Mouse (Mus musculus) G1E-ER4 (cell line): ENCODE data around the gene Ucp3. TPM values are rescaled to one million over a fixed set of nuclear protein-coding genes. Genes with fewer than 3 reads are reported as not detected.

Source experiments
- GATA1 ChIP-seq: IDR thresholded peaks from one replicate; pipeline ENCODE4 v1.8.0; 2012; ENCODE audit warnings: low read length, inconsistent platforms
- polyA plus RNA-seq: library from polyadenylated mRNA; stranded (reverse); fragments of >175 nt; gene quantifications from 2 replicates; pipeline ENCODE4 v1.2.3, GENCODE M21; 2012

Ucp3 gene
- polyA plus RNA-seq, 1 experiment = not detected

GRCm38 (mm10) chr7:100465656-100466309 lies 7.0 kb upstream of the Ucp3 start:
- TF ChIP-seq GATA1 = no peak

GRCm38 (mm10) chr7:100466781-100467510 lies 5.8 kb upstream of the Ucp3 start:
- TF ChIP-seq GATA1 = peak; percentile 86

GRCm38 (mm10) chr7:100468761-100469160 lies 4.0 kb upstream of the Ucp3 start:
- no peak for TF ChIP-seq GATA1

GRCm38 (mm10) chr7:100469502-100469901 lies 3.3 kb upstream of the Ucp3 start:
- no peak for TF ChIP-seq GATA1

DNA sequence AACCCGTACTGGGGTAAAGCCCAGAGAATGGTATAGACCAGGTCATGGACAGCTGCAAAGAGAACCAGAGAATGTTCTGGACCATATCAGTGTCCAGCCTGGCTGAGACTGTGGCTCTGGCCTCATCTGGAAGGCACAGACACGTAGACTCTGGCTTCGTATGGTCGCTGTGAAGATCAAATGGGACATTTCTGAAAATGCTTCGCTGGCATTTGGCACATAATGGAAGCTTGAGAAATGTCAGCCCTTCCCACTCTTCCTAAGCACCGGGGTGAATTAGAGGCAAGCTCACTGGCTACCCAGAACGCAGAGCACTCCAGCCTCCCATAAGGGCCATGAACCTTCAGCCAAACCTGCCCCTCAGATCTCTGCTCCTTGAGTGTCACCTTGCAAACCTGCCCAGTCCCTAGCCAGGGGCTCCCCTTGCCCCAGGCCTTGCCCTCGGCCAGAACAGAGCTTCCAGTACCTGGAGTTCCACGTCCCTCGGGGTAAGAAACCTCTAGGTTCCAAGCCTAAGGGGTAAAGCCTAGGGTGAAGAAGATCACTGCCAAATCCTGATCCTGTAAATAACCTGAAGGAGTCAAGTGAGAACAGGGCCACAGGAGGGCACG lies 1.9 kb upstream of the Ucp3 start:
- no peak for TF ChIP-seq GATA1

GRCm38 (mm10) chr7:100471407-100471797 lies 1.4 kb upstream of the Ucp3 start:
- TF ChIP-seq GATA1 = no peak

GRCm38 (mm10) chr7:100473846-100474454 lies 1.2 kb downstream of the Ucp3 start:
- TF ChIP-seq GATA1 = no peak

GRCm38 (mm10) chr7:100474680-100475079 lies 1.9 kb downstream of the Ucp3 start:
- no peak for TF ChIP-seq GATA1

- no peak for TF ChIP-seq GATA1
These were observed 6.5 kb downstream of the Ucp3 start for GRCm38 (mm10) chr7:100479100-100479822.

- TF ChIP-seq GATA1 = no peak
These were observed 7.0 kb downstream of the Ucp3 start for GRCm38 (mm10) chr7:100479823-100480164.

GRCm38 (mm10) chr7:100480175-100480574 lies 7.4 kb downstream of the Ucp3 start:
- TF ChIP-seq GATA1 = no peak

GRCm38 (mm10) chr7:100484493-100484892 lies 11.7 kb downstream of the Ucp3 start:
- no peak for TF ChIP-seq GATA1

- TF ChIP-seq GATA1 = no peak
These were observed 14.5 kb downstream of the Ucp3 start for GRCm38 (mm10) chr7:100487301-100487700.

DNA sequence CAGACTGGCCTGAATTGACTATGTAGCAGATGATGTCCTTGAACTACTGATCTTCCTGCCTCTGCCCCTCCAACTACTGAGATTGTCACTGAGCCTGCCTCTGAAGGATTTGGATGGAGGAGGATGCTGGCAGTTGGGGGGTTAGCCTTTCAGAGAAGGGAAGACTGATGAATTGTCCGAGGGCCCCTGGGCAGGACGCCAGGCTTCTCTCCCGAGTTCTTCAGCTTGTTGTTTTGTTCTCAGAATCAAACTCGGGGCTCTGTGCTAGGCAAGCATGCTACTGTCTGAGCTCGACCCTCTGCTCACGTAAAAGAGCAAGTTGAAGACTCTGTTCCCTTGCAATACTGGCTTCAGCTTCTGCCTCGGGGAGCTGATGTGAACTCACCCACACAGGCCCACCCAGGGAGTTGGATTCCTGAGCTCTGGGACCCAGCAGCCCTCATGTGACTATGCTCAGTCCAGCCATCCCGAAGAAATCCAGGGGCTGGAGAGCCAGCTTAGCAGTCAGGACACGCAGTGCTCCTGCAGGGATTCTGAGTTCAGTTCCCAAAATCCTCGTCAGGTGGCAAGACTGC lies 15.8 kb downstream of the Ucp3 start:
- no peak for TF ChIP-seq GATA1

- TF ChIP-seq GATA1 = no peak
These were observed 19.8 kb downstream of the Ucp3 start for GRCm38 (mm10) chr7:100492391-100493116.

GRCm38 (mm10) chr7:100493117-100493483 lies 20.3 kb downstream of the Ucp3 start, which contains the start of gene Ucp2:
Gene Ucp2, plus strand, starts transcription at chr7:100493337.
- TF ChIP-seq GATA1 = no peak
